Comparison of ENCODE assay signal across 8 mouse cellular contexts in the genomic region with DNA sequence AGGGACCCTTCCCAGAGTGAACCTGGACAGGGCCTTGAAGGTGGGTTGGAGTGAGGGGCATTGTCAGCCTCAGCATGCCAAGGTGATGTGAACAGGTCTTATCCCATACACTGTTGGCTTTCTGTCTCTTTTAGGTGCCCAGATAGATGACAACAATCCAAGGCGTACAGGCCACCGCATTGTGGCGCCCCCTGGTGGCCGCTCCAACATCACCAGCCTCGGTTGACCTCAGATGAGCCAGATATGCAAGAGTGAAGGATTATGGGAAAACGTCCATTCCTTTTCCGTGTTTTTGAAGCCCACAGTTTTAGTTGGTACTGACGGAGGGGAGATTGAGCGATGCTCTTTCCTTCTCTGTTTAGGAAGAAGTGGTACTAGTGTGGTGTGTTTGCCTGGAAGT. TPM values are rescaled to one million over a fixed set of nuclear protein-coding genes. Genes with fewer than 3 reads are reported as not detected.
DNase-seq lines count a peak whose midpoint lies in the region; ATAC-seq and TF ChIP-seq lines count a peak whose summit lies in the region.

No protein-coding gene starts in this region.

- peak; percentile 63 for TF ChIP-seq CTCF in intestine, postnatal 0 days (IDR thresholded peaks at IDR 0.05; ENCODE audit: low read depth)
- peak; percentile 69 for TF ChIP-seq CTCF in thymus, adult 2 months (IDR thresholded peaks at IDR 0.05; ENCODE audit: borderline replicate concordance, control insufficient read depth, extremely low read depth, insufficient read depth, low read length, poor library complexity)

- 59% methylated on average over 9 of the region's 9 CpGs for whole genome bisulfite sequencing in intestine, postnatal 0 days
- WGBS in intestine, embryonic 16.5 days = 59% methylated on average over 9 of the region's 9 CpGs
- WGBS in thymus, adult 2 months = 63% methylated on average over 9 of the region's 9 CpGs
- 61% methylated on average over 9 of the region's 9 CpGs for WGBS in heart, embryonic 11.5 days (ENCODE audit: insufficient replicate concordance)

- H3K4me3 ChIP-seq in intestine, postnatal 0 days (ENCODE audit: low read depth, low read length) = no peak overlapping the region
- no peak overlapping the region for H3K4me3 ChIP-seq in intestine, embryonic 16.5 days (ENCODE audit: low read length)
- no peak overlapping the region for H3K4me3 ChIP-seq in thymus, adult 2 months (ENCODE audit: control insufficient read depth, insufficient read depth, low read length)
- no peak overlapping the region for H3K4me3 ChIP-seq in heart, embryonic 11.5 days (ENCODE audit: low read depth, low read length)

- ATAC-seq in intestine, postnatal 0 days = no peak
- no peak for ATAC-seq in intestine, embryonic 16.5 days
- no peak for ATAC-seq in granulocyte monocyte progenitor cell, adult 5-6 weeks (replicated peaks; ENCODE audit: poor library complexity, severe bottlenecking)
- no peak for ATAC-seq in heart, embryonic 11.5 days (replicated peaks; ENCODE audit: insufficient number of reproducible peaks, low FRiP score, low TSS enrichment)

- DNase-seq in thymus, adult 2 months = peak; percentile 21
- no peak for DNase-seq in thymus, adult 18-20 months
- peak; percentile 5 for DNase-seq in embryo, embryonic 9.5 days (ENCODE audit: extremely low spot score)
- no peak for DNase-seq in heart, postnatal 14 days

- intact Hi-C loops in heart, postnatal 14 days (cut with DNase I) = loop anchor here (10.0 kb wide), 2 partner anchors 804 to 904 kb away; no protein-coding TSS in a partner anchor

- no peak for TF ChIP-seq POLR2A in thymus, adult 2 months (IDR thresholded peaks at IDR 0.05; ENCODE audit: control insufficient read depth, extremely low read depth, insufficient read depth, low read length, poor library complexity)

- H3K4me1 ChIP-seq in intestine, postnatal 0 days (replicated peaks; ENCODE audit: control insufficient read depth, insufficient read depth, low read length) = no peaks in the 10 kb centered on the region
- no peaks in the 10 kb centered on the region for H3K4me1 ChIP-seq in intestine, embryonic 16.5 days (ENCODE audit: control insufficient read depth, insufficient read depth, low read length)
- peaks cover 11% of the 10 kb centered on the region for H3K4me1 ChIP-seq in thymus, adult 2 months (replicated peaks; ENCODE audit: control insufficient read depth, insufficient read depth, low read length)
- H3K4me1 ChIP-seq in heart, embryonic 11.5 days (ENCODE audit: control insufficient read depth, insufficient read depth, low read length) = no peaks in the 10 kb centered on the region

- H3K4me2 ChIP-seq in intestine, postnatal 0 days (replicated peaks; ENCODE audit: low read depth) = no peak overlapping the region
- H3K4me2 ChIP-seq in intestine, embryonic 16.5 days (ENCODE audit: low read depth, low read length) = no peak overlapping the region
- H3K4me2 ChIP-seq in heart, embryonic 11.5 days = no peak overlapping the region

- H3K9me3 ChIP-seq in intestine, postnatal 0 days (ENCODE audit: control insufficient read depth) = no peaks in the 10 kb centered on the region
- no peaks in the 10 kb centered on the region for H3K9me3 ChIP-seq in intestine, embryonic 16.5 days (ENCODE audit: control insufficient read depth, low read length)
- no peaks in the 10 kb centered on the region for H3K9me3 ChIP-seq in heart, embryonic 11.5 days (replicated peaks; ENCODE audit: control insufficient read depth, low read length)

- no peaks in the 10 kb centered on the region for H3K27me3 ChIP-seq in intestine, postnatal 0 days (replicated peaks; ENCODE audit: control insufficient read depth, insufficient read depth, low read length)
- H3K27me3 ChIP-seq in intestine, embryonic 16.5 days (replicated peaks; ENCODE audit: control insufficient read depth, insufficient read depth, low read length) = no peaks in the 10 kb centered on the region
- H3K27me3 ChIP-seq in thymus, adult 2 months (ENCODE audit: control insufficient read depth, insufficient read depth, low read length) = no peaks in the 10 kb centered on the region
- H3K27me3 ChIP-seq in heart, embryonic 11.5 days (ENCODE audit: control insufficient read depth, insufficient read depth, low read length) = no peaks in the 10 kb centered on the region

- H3K36me3 ChIP-seq in intestine, postnatal 0 days (ENCODE audit: control insufficient read depth, insufficient read depth) = no peaks in the 10 kb centered on the region
- no peaks in the 10 kb centered on the region for H3K36me3 ChIP-seq in intestine, embryonic 16.5 days (ENCODE audit: control insufficient read depth, insufficient read depth, low read length)
- no peaks in the 10 kb centered on the region for H3K36me3 ChIP-seq in thymus, adult 2 months (ENCODE audit: control insufficient read depth, insufficient read depth, low read length)
- H3K36me3 ChIP-seq in heart, embryonic 11.5 days (ENCODE audit: control insufficient read depth, insufficient read depth, low read length) = no peaks in the 10 kb centered on the region

- no peak overlapping the region for H3K27ac ChIP-seq in intestine, postnatal 0 days (ENCODE audit: low read depth, low read length)
- H3K27ac ChIP-seq in intestine, embryonic 16.5 days (ENCODE audit: low read length) = no peak overlapping the region
- no peak overlapping the region for H3K27ac ChIP-seq in thymus, adult 2 months (ENCODE audit: control insufficient read depth, insufficient read depth, low read length)
- no peak overlapping the region for H3K27ac ChIP-seq in heart, embryonic 11.5 days (ENCODE audit: low read depth, low read length)

- H3K9ac ChIP-seq in intestine, postnatal 0 days (ENCODE audit: low read depth, low read length) = no peak overlapping the region
- no peak overlapping the region for H3K9ac ChIP-seq in intestine, embryonic 16.5 days (ENCODE audit: low read depth, low read length)
- no peak overlapping the region for H3K9ac ChIP-seq in heart, embryonic 11.5 days (ENCODE audit: low read depth, low read length)

RNA-seq across cellular contexts. Expression of a gene that starts 45.7 kb away (rescaled TPM):
- 1.7 and 2.2 TPM in 2 replicates for polyA plus RNA-seq in intestine, postnatal 0 days (2015; fragmentation: Nextera tagmentation; extraction: Ambion mirVana)
- polyA plus RNA-seq in intestine, embryonic 16.5 days (2015; fragmentation: Nextera tagmentation; extraction: Ambion mirVana) = 8.8 and 10.5 TPM in 2 replicates
- polyA plus RNA-seq in thymus, adult 2 months (2012; rRNA removed) = 2.1 and 2.5 TPM in 2 replicates
- total RNA-seq in granulocyte monocyte progenitor cell, adult 5-6 weeks (2014; fragmentation: Nextera tagmentation) = not detected in 2 replicates
- not detected in 2 replicates for total RNA-seq in granulocyte monocyte progenitor cell, adult 5-6 weeks (2017)
- total RNA-seq in heart, postnatal 14 days (2021) = 1 to 10 TPM; 5.5 to 5.8 TPM
- 4.0 and 6.9 TPM in 2 replicates for polyA plus RNA-seq in heart, embryonic 11.5 days (2014; fragmentation: Nextera tagmentation; extraction: Ambion mirVana)

RNA-seq across cellular contexts. Expression of a gene that starts 47.3 kb away (rescaled TPM):
- polyA plus RNA-seq in intestine, postnatal 0 days (2015; fragmentation: Nextera tagmentation; extraction: Ambion mirVana) = 1.8 and 2.1 TPM in 2 replicates
- 8.5 and 9.4 TPM in 2 replicates for polyA plus RNA-seq in intestine, embryonic 16.5 days (2015; fragmentation: Nextera tagmentation; extraction: Ambion mirVana)
- 3.4 and 7.2 TPM in 2 replicates for polyA plus RNA-seq in thymus, adult 2 months (2012; rRNA removed)
- total RNA-seq in granulocyte monocyte progenitor cell, adult 5-6 weeks (2014; fragmentation: Nextera tagmentation) = not detected in 2 replicates
- 0.22 TPM in 1 of 2 replicates, not detected in the other for total RNA-seq in granulocyte monocyte progenitor cell, adult 5-6 weeks (2017)
- total RNA-seq in heart, postnatal 14 days (2021) = 1 to 10 TPM; 3.6 to 3.8 TPM
- polyA plus RNA-seq in heart, embryonic 11.5 days (2014; fragmentation: Nextera tagmentation; extraction: Ambion mirVana) = 10.3 and 10.6 TPM in 2 replicates

RNA-seq across cellular contexts. Expression of a gene that starts 49.2 kb away (rescaled TPM):
- 8.9 and 11.4 TPM in 2 replicates for polyA plus RNA-seq in intestine, postnatal 0 days (2015; fragmentation: Nextera tagmentation; extraction: Ambion mirVana)
- 25.2 and 26.0 TPM in 2 replicates for polyA plus RNA-seq in intestine, embryonic 16.5 days (2015; fragmentation: Nextera tagmentation; extraction: Ambion mirVana)
- 2.8 and 3.8 TPM in 2 replicates for polyA plus RNA-seq in thymus, adult 2 months (2012; rRNA removed)
- total RNA-seq in granulocyte monocyte progenitor cell, adult 5-6 weeks (2014; fragmentation: Nextera tagmentation) = not detected in 2 replicates
- total RNA-seq in granulocyte monocyte progenitor cell, adult 5-6 weeks (2017) = not detected in 2 replicates
- total RNA-seq in heart, postnatal 14 days (2021) = 1 to 10 TPM; 1.1 to 4.2 TPM
- polyA plus RNA-seq in heart, embryonic 11.5 days (2014; fragmentation: Nextera tagmentation; extraction: Ambion mirVana) = 11.4 and 11.8 TPM in 2 replicates

Comparison
In these comparisons a context has a peak if more than half of its experiments do, and no peak if none do; other contexts are left out.
1. DNase-seq: peak in thymus, adult 2 months (single experiment) and embryo, embryonic 9.5 days (single experiment); none in thymus, adult 18-20 months (0 of 2) and heart, postnatal 14 days (0 of 2).